Mouse (Mus musculus) frontal cortex, postnatal 10 days (tissue): ENCODE data around the gene Mapkapk5.
A peak's percentile ranks its signal among the peaks of the same experiment; 100 is the strongest.

Experiments
- DNase-seq, 2 experiments: peaks; one replicate each; pipeline ENCODE4 v3.0.0; 2022; ENCODE audit warnings: low spot score in 2 of 2, mixed read lengths in 1 of 2

The Mapkapk5 gene

DNA sequence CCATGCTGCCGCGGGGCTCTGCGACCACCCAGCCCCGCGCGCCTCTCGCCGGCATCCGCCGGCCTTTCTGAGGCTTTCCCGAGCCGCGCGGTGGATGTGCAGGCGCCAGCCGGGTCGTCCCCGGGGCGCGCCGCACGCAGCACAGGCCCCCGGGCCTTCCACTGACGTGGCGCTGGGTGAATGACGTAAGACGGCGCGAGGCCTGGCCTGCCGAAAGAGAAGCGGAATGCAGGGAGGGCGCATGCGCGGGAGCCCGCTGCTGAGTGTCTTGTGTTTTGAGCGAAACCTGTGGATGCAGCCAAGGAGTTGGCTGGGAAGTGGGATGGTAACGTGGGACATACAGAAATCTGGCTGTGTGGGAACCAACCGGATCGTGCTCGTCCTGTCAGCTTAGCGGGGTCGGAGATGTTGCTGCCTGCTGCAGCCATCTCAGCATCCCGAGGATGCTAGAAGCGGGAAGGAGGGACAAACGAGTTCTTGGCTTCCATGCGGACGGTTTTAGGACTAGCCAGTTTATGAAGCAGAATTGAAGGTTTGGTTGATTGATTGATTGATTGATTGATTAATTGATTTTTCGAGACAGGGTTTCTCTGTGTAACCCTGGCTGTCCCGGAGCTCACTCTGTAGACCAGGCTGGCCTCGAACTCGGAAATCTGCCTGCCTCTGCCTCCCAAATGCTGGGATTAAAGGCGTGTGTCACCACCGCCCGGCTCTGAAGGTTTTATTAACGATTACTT, at the start of gene Mapkapk5:
Gene Mapkapk5, minus strand, starts transcription at position 113 of the 737 bp plus-strand sequence.
- peak; percentile 95 to 96 for DNase-seq

DNA sequence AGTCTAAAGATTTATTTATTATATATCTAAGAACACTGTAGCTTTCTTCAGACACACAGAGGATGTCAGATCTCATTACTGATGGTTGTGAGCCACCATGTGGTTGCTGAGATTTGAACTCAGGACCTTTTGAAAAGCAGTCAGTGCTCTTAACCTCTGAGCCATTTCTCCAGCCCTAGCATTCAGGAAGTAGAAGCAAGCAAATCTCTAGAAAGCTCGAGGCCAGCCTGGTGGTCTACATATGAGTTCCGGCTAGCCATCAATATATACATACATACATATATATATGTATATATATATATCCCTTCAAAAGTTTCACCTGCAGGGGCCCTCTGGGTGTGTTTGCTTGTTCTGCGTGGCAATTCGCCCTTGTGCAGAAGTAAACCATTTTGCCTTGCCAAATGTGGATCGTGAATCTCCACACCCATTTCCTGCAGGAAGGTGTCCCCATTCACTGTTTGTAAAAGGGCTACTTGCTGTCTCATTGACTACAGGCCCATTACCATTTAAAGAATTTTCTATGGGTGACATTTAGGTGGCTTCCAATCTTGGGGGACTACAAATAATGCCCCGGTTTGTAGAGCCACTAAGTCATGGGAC, 49.1 kb upstream of the Mapkapk5 start:
- no peak for DNase-seq

DNA sequence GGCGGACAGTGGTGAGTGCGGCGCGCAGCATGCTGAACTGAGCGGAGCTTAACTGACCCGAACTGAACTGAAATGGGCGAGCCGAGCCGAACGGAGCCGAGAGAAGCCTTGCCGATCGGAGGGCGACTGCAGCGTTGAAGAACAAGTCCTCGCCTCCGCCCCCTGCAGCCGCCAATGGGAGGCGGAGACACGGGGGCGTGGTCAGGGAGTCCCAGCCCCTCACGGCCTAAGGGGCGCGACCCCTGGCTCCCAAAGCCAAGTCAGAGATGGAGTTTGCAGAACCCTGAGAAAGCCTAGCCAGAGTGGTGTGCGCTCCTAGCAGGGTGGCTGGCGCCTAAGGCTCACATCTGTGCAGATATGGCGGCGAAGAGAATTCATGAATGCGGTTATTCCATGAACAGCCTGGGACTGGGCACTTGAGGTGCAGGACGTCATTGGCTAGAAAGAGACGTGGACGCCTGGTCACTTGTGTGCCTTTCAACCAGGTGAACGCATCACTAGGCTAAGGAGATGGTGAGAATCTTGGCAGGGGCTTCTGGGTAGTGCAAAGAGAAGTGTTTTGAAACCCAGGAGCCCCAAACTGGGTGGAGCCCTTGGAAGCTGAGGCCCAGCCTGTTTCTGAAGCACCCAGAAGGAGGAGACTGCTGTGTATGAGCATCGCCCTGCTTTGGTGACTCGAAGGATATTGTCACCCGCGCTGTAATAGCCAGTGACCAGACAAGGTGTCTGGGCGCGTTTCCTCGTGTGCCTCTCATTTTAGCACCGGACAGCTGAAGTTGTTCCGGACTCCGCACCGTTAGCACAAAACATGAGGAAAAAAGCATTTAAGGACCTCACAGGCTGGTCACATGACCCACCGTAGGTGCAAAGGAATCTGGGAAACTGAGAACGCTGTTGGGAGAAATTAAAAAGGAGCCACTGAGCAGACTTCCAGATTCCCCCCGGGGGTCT, 48.0 kb upstream of the Mapkapk5 start, which contains the start of gene Aldh2:
Gene Aldh2, minus strand, starts transcription at position 374 of the 951 bp plus-strand sequence.
- DNase-seq: peak; percentile 69 to 77

DNA sequence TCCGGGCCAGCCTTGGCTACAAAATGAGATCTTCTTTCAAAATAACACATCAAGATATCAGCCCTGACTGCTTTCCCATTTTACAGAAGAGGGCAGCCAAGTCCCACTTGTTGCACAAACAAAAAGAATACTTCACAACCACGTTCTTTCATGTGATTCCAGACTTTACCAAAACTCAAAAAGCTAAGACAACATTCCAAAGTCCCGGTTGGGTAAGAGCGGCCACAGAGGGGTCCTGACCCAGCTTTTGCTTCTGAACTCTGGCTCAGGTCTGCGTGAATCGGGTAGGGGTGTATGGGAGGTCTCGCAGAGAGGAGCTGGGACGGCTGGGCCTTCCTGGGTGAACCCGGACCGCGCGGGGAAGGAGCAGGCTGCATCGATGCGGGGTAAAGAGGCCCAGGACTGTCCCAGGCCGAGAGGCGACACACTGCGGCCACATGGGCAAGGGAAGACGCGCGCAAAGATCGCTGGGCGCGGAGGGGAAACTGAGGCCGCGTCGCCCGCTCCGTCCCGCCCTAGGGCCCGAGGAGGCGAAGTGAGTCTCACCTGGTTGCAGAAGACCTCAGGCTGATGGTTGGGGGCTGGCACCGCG, 47.2 kb upstream of the Mapkapk5 start:
- DNase-seq: no peak

DNA sequence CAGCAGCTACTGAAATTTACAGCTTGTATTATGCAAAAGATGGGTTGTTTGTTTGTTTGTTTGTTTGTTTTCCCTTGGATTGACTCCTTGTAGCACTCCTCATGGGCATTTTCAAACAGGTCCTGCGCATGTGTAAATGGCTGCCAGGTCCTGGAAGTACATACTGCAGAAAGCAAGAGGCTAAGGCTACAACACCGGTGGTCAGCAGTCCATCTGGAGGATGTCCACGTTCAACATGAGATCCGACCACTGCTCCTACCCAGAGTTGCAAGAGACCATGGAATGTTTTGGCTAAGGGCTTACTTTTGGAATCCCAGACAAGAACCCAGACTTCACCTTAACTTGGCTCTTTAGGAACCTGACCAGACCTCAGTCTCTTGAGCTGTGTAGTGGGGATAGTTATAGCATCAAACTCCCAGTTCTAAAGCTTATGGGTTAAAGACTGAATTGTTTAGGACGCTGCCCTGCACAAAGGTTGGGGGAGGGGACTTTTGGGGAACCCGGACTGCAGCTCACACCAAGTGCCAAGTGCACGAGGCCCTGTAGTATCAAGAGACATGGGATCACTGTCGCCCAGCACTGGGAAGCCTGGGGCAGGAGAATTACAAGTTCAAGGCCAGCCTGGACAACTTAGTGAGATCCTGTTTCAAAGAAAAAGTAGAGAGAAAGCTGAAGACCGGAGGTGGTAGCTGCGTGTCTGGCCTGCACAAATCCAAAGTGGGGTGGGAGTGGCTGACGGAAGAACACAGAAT, 46.5 kb upstream of the Mapkapk5 start:
- no peak for DNase-seq

DNA sequence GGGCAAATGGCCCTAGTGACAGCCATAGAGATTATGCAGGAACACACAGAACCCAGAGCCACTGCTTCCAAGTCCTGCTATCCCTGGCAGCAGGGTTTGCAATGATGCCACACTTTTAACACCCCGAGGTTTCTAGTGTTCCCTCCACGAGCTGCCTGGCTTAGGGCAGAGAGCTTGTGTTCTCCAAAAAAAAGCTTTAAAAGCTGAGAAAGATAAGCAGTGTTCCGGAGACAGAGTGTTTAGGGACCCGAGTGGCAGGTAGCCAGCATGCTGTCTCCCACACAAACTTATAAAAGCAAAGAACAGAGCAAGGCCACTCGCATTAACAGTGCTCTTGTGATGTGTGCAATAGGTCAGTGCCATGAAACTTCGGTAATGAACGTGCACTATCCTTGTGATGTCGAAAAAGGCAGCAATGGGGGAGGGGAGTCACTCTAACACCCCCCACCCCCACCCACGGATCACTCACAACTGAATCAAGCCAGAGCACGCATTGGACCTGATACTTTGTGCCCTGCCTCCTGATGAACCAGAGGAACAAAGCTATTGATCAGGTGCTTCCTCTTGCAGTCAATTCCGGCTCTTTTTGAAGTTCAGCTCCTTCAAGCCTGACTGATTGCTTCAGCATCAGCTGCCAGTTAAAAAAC, 45.8 kb upstream of the Mapkapk5 start:
- no peak for DNase-seq

DNA sequence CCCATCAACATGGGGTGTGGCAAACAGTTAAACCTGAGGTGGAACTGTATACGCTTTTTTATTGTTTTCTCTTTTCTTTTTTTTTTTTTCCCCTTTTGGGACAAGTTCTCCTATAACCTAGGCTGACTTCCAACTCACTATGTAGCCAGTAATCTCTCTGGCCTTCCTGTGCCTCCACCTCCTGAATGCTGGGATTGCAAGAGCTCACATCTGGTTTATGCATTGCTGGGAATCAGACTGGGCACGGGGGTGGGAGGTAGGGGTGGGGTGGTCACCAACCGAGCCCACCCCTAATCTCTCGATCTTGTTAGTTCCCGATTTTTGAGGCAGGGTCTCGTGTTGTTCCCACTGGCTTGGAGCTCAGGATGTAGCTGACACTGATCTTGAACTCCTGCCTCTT, 44.2 kb upstream of the Mapkapk5 start:
- no peak for DNase-seq

DNA sequence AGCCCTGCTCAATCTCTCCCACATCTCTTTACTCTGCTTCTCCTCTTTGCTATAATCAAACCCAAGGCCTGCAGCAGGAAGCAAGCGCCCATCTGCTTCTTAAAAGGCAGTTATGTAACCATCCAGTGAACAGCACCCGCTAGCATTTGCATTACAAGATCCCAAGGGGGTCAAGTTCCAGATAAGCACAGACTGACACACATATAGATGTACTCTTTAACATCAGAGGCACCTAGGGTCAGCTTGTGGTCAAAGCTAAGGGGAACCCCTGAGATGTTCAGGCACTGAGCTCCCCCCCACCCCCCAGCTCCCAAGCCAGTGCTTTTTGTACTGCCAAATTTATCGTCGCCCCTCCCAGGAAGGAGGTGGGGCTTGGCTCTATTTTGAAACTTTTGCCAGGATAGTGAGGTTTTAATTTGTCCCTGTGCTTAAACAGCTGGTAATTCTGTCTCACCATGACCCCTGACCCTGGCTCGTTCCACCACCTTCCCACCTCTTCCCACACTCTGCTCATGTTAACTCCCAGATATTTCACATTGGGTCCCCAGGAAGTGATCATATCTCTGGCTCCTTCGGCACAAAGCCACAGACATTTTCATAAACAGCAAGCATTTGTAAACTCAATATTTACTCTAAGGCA, 40.8 kb upstream of the Mapkapk5 start:
- DNase-seq: no peak

DNA sequence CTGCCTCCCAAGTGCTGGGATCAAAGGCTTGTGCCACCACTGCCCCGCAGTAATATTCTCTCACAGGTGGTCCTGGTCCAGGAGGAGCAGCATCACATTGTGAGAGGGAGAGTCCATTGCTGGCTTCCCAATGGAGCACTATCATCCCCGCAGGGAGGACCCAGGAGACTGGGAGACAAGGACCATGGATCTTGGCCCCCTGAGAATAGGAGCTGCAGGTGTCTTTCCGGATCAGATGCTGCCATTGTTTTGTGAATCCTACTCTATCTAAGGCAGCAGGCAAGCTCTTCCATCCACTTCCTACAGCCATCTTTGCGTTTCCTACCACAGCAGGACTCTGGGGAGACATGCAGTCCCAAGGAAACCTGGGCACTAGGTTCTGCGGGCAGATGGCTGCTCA, 40.0 kb upstream of the Mapkapk5 start:
- no peak for DNase-seq

DNA sequence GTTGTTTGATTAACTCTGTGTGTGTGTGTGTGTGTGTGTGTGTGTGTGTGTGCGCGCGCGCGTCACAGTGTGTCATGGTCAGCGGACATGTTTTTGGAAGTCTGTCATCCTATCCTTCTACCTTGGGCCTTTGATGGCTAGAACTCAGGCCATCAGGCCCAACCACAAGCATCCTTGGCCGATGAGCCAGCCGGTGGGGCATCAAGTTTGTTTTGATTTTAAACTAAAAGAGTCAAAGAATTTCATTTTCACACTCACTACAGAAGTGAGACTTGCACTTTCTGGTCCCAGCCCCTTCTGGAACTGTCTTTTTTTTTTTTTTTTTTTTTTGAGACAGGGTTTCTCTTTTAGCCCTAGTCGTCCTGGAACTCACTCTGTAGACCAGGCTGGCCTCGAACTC, 39.3 kb upstream of the Mapkapk5 start:
- no peak for DNase-seq

DNA sequence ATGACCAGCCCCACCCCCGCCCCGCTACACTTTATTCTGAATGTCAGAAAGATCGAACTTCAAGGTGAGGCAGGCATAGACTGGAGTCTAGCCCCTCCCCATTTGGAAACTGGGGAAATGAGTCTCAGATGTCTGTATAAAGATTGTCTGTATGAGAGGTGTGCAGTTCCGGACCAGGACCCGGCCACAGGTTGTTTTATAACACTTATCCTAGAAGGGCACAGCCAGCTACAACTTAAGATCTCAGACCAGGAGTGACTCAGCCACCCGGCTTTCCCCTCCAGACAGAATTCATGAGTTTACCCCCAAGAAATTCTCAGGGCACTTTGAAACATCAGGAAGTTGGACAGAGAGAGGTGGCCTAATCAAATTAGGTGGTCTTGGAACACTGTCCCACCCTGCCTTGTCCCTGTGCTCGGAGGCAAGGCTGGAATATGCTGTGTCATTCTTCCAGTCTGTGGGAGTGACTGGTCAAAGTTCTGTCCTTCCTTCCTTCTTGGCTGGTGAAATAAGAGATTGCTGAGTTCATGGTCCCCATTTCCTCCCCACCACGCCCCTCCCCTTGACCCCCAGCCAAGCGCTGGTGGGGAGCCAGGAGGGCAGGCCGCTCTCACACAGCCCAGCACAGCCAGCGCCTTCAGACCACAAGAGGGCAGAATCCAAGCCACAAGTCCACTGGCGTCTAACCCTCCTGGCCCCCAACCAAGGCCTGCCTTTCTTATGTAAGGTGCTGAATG, 38.2 kb upstream of the Mapkapk5 start:
- peak; percentile 69 to 74 for DNase-seq

DNA sequence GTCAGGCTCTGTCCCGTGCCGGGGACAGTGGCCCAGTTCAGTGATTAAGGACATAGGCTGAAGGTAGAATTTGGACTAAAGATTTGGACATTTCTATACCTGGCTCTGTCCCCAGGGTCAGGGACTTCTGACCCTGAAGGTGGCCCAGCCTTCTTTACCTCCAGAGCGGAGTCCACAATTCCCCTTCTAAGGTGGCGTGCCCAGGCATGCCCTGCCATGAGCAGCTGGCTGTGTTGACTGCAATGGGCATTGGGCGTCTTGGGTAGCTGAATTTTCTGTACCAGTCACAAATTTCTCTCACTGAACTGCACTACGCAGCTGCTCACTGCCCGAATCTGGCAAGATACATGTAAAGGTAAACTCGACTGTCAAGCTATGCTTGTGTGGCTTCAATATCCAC, 36.2 kb upstream of the Mapkapk5 start:
- no peak for DNase-seq

DNA sequence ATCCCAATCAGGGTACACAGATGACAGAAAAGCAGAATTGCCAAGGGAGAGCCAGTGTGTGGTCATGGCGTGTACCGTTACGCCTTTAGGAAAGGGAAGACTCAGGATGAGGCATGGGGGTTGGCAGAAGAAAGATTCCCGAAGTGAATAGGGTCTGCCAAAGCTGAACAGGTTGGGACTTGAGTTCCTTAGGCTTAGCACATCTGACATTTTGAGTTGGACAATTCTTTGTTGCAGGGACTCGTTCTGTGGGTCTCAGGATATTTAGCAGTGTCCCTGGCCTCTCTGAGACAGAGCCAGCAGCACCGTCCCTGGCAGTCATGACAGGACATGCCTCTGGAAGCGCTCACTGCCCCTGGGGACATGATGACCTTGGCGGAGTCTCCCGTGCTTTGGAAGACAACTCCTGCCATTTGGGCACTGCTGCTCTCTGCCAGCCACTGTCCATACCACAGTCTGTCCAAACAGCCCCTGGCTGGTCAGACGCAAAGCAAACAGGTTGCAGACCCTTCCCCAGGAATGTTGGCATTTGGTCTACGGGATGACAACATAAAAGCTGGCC, 31.3 kb upstream of the Mapkapk5 start:
- no peak for DNase-seq

DNA sequence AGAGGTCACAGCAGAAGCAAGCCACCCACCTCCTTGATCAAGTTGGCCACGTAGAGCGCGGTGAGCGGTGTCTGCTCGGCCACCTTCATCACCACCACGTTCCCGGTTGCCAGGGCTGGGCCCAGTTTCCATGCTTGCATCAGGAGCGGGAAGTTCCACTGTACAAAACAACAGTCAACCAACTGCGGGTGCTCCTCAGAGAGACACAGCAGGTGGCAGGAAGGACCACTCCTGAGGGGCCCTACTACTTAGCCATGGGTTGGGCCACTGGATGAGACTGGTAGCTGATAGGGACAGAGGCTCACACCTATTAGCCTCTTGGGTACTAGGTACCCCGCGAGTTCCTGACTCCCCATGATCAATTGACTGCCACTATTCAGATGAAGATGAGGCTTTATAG, 30.2 kb upstream of the Mapkapk5 start:
- no peak for DNase-seq

DNA sequence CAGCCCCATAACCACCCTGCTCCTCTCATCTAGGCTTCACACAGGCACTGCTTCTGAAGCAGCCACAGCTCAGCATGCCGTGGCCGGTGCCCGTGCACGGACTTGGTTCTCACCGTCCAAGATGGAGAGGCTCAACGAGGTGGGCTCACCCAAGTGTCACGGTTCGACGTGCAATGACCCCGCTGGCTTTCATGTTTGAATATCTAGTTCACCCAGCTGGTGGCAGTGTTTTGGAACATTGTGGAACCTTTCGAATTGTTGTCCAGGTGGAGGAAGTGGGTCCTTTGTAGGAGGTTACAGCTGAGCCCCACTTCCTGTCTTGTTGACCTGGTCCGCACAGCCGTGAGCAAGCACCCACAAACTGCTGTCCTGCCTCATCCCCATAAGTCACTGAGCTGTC, 28.4 kb upstream of the Mapkapk5 start:
- no peak for DNase-seq

DNA sequence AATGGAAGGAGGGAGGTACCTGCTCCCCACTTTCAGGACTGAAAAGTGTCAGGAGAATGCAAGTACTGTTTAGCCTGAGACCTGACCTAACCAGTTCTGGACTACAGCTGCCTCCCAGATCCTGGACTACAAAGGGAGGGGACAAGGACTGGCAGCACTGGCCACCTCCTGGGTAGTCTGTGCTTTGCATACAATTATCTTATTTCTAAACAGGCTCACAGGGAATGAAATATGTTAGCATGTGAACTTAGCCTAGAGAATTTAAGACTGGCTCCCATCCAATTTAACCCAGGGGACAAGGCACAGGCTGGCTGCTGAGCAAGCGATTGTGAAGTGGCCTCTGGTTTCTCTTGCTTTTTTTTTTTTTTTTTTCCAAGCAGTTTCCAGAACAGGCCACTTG, 25.1 kb upstream of the Mapkapk5 start:
- DNase-seq: no peak

DNA sequence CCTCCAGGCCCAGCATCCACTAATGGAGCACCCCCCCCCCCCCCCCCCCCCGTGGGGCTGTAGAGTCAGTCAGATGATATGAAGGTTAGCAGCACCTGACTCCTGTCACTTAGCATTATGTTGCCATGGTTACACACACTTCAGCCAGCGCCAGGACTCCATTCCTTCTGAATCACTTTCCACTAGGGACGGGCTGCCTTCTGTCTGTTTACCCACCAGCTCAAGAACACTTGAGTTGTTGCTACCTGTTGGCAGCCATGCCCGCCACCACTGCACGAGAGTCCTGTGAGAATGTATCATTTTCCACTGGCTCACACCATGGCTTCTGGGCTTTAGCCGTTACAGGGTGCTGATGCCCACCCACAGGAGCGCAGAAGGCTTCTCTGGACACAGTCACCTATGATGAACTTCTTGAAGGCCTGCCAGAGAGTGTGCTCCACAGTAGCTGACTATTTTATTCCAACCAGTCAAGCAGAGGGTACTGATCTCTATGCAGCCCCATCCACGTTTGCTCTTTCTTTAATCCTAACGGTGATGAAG, 24.2 kb upstream of the Mapkapk5 start:
- no peak for DNase-seq

DNA sequence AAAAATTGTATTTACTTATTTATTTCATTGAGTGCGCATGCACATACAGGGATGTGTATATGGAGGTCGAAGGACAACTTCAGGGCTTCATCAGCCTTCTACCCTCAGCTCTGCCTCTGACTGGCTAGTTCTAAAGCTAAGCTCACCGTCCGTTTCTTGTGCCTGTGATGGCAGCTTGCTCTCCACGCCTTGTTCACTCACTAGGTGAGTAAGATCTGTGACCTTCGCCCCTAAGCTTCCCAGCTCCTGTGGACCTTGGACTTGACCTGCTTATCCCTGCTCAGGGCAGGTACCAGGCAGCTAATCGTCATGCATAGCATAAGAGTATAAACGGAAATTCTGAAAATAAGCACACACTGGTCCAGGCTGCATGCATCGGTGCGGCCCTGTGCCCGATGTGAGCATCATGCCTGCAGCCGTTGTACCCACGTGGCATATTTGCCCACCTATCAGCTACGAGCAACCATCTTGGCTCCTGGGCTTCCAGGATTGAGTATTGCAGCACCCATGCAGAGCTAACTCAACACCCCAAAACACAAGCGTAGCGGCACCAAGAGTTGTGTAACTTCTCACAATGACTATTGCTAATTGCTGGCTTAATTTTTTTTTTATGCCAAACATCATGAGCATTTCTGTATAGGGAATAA, 20.5 kb upstream of the Mapkapk5 start:
- DNase-seq: no peak
